Mouse (Mus musculus) gastrocnemius, postnatal 25 days (tissue): ENCODE measurements around the gene Cdkl5. TPM values are rescaled to one million over a fixed set of nuclear protein-coding genes. Genes with fewer than 3 reads are reported as not detected.
"Not testable (repeated sequence)": the region's sequence is repeated elsewhere in the genome, so short reads cannot be mapped to it uniquely, and the experiment has no call there.

Experiments
- DNase-seq: peaks from one replicate; pipeline ENCODE4 v3.0.0; 2022
- total RNA-seq, 2 experiments: library from RNA; stranded (reverse); gene quantifications; 1 replicate in 1 of 2; 2 replicates in 1 of 2; pipeline ENCODE4 v1.2.3; 2021

The Cdkl5 gene
- total RNA-seq, 2 experiments from 2014 or later, result 0.95 to 1.1 TPM

DNA sequence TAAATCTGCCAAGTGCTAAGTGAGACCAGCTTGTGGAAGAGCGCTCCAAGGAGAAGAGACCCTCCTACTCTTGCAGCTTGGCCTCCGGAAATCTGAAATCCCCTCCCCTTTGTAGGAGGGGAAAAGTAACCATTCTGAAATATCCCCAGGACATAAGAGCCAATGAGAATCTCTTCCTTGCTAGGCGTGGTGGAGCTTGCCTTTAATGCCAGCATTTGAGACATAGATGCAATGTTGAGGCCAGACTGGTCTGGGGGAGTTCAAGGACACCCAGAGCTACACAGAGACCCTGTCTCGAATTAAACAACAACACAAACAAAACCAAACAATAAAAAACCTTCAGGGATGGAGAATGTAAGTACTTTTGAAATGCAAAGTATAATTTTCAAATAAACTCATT is 87.6 kb downstream of the Cdkl5 start, which contains the start of gene Gja6:
Gene Gja6 (minus strand): TSS at position 101 of the 400 bp plus-strand sequence.
- no peak for DNase-seq

DNA sequence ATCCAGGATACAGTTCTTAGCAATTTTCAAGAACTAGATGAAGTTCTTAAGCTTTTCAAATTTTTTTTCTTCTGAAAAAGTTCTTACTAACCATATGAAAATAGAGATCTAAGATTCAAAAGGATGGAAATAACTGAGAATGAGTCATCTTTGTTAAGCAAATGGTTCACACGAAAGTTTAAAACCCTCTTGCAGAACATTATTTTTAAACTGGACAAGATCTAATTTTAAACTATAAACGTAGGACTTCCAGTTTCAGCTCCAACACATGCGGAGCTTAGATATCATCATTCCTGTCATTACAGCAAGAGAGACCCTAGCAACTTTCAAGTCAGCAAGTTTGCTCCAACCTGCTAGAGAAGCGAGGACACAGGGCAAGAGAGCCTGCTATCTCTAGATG is 88.0 kb downstream of the Cdkl5 start:
- no peak for DNase-seq

DNA sequence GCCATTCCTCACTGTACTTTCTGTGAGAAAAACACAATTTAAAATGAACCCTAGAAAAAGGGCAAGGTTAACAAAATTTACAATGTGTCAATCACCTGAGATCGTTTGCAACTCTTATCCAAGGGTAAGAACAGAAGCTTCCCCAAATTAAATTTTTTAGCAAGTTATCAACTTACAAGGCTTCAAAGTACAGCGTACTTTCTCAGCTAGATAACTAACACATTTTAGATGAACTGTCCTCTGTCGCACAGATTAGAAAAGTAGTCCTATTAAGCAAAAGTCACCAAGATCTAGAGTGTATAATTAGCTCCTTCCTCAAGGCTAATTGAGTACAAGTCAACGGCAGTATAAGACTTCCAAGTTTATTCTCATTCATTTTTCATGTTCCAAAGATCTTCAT is 88.6 kb downstream of the Cdkl5 start:
- no peak for DNase-seq

DNA sequence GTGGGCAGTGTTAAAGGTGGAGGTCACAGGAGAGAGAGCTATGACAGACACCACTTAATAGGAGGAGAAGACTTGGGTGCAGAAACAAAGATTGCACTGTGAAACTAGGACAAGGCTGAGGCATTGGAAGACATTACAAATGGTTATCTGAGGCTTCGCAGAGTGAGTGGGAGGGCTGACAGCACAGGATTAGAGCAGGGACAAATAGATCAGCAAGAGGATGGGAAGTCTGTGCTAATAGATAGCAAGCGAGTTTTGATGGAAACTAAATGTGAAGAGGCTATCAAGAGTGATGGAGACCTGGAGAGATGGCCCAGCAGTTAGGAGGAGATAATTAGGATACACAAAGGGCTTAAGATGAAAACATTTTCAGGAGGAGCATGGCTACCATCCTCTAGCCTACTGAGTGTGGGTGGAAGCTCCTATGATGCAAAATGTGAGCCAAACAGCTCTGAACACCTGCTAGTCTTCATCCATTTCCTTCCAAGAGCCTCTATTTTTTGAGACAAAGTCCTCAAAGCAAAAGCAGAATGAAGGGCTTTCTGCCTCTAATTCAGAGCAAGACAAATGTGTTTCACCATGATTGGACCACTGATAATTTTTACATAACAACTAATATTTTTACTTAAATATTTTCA is 89.3 kb downstream of the Cdkl5 start:
- DNase-seq, result no peak

DNA sequence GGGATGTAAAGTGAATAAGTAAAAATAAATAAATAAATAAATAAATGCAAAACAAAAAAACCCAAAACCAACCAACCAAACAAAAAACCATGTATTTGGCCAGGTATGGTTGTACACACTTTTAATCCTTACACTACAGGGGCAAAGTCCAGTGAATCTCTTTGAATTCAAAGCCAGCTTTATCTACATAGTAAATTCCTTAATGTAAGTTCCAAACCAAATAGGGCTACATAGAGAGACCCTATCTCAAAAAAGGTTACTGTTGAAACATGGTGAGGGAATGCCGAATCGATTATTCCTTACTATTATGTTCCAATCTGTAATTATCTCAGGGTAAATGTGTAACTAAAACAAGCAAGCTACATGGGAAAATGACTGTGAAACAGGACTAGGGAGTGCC is 93.4 kb downstream of the Cdkl5 start:
- no peak for DNase-seq

DNA sequence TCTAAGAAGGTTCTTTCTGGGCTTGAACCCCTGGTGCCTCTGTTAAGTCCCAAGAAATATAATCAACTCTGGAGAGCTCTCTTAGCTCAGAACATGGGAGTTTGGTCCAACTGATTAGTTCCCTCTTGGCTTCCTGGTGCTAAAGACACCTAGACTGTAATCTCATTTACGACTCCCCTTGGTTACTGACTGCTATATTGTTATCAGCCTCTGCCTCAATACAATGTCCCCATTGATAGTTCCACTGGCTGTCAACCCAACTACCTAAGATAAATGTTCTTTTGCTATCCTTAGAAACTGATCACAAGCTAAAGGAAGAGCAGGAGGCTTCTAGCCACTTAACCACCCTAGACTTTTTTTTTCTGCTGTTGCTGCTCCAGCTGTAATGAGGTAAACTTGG is 102.4 kb downstream of the Cdkl5 start:
- no peak for DNase-seq

DNA sequence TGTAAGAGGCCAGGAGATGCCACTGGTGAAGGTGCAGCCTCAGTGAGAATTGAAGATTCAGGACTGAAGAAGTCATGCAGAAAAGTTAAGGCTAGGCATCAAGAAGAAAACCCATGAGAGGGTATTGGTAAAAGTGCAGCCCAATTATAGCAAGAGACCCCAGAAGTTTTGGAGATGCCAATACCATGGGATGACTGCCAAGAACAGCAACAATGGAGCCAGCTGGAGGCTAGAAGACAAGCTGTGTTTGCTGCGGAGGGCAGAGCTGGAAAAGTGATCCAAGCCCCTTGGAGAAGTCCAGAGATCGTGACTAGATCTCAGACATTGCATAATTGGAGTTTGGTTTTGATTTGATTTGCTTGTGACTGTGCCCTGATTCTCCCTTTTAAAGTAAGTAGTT is 108.2 kb downstream of the Cdkl5 start:
- DNase-seq, result no peak

DNA sequence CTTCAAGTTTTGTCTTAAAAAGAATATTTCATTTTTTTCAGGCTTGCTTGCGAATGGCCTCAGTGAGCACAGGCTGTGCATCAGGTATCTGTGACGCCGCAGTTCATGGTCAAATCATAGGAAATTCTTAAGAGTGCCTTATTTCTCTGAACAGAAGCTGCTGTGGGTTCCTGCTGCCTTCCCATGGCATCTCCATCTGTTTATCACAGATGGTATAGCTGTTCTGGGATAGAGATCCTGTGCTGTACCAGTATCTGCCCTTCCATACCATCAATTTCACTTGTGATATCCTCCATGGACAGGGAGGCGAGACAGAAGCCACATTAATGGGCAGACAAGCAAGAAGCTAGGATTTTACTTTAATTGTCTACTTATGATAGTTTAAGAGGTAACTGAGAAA is 127.9 kb downstream of the Cdkl5 start:
- DNase-seq, result no peak

DNA sequence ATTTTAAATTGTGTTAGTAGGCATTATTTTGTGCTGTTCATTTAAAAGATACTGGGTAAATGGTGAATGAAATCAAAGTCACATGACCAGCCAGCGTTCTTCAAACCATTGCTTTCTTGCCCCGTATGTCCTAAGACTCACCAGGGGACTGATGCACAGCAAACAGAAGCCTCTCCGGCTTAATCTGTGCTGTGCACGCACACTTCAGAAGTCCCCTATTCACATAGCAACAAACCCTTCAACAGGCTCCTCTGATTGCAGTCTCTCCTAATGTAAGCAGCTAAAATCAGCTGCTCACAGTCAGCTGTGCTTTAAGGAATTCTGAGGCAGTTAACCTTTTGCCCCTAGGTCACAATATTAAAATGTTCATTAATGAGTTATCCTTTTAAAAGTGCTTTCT is 129.5 kb downstream of the Cdkl5 start:
- no peak for DNase-seq

DNA sequence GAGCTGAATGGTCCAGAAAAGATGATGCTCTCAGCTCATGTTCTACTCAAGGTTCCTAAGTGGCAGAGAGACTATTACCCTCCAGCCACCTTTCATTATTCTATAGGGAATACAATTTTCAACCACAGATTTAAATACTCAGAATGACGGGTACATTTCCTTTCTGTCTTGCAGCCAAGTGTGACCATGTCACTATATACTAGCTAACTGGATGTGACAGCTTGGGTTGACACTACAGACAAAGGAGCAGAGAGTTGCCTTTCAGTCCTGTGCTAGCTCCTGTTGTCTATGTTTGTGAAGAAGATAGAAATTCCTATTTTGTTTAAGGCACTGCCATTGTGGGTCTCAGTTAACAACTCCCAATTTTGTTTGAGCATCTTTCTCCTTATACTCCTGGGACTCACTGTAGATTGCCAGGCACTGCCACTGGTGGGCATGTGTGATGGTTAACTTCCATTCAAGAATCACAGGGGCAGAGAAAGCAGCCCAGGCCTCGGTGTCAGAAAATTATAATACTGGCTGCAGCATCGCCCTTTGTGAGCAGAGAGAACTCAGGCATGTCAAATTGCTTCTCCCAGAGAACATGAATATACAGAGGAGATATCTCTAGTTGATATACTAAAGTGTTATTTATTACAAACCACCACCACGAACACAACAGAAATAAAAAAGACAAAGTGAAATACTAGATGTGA is 130.7 kb downstream of the Cdkl5 start:
- DNase-seq, result no peak

DNA sequence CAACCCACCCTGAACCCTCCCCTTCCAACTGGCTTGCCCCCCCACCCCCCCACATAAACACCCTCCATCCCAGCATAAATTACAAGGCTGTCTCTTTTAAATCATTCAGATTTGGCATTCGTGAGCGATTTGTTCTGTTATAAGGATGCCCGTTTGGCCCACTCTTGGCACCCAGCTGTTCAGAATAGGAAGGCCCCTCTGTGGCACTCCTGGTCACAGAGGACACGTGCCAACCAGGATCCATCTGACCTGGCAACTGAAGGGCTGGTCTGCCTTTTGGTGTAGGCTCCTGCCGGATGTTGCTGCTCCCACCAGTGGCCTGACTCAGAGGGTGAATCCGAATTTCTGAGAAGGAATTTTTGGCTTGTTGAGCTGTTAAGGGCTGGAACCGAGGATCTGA is 186.3 kb downstream of the Cdkl5 start:
- DNase-seq, result no peak

DNA sequence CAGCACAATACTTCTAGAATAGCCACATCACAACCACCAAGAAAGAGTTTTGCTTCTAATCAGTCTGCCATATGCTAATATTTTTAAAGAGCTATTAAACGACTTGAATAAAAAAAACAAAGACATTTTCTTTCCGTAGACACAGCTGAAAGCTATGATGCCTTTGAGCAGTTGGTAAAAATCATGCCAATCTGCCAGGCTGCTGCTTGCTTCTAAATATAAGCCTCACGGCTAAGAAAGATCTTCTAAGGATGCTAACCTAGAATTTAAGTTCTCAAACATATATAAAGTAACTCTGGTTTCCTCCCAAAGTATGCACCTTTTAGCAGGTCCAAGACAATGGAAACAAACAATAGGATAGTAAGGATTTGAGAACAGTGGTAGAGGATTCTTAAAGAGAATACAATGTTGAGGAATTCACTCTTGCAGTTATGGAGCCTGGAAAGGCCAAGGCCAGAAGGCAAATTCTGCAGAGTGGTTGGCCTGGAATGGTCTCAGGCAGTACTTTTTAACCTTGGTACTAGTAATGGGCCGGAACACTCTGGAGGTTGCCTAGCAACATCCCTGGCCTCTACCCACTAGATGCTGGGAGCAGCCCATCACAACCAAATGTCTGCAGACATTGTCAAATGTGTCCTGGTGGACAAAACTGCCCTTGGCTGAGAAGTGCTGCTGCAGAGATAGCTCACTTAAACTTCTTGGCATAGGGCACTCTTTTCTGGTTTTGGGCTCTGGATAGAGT is 189.9 kb downstream of the Cdkl5 start:
- DNase-seq, result no peak

DNA sequence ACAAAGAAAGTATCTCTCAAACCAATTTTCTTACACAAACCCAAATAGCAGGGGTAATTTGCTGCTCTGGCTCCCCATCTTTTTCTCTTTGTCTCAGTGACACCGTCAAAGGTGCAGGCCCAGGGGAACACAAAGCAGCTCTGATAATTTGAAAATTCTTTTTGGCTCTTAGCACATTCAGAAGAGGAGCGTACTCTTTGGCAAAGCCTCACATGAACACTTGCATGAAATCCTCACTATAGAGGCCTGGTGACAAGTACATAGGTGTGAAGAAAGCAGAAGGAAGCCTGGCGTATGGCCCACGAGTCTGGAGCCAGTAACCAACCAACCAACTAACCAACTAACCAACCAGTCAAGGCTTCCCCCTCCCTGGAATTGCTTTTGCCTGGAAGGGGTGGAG is 199.6 kb downstream of the Cdkl5 start:
- DNase-seq, result no peak

DNA sequence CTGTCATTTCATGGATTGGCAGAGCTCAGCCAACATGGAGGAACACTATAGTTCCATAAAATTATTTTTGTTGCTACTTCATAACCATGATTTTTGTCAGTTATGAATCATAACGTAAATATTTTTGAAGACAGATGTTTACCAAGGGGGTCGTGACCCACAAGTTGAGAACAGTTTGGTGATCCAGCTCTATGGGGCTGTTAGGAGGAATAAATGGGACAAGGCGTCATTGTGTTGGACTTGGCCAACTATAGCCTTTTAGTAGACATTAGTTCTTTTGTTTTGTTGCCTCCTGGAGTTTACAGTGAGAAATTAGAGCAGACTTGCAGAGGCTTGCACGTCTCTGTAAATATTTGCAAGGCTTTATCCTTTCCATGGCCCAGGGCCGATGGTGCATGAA is 212.2 kb downstream of the Cdkl5 start:
- DNase-seq, result no peak

DNA sequence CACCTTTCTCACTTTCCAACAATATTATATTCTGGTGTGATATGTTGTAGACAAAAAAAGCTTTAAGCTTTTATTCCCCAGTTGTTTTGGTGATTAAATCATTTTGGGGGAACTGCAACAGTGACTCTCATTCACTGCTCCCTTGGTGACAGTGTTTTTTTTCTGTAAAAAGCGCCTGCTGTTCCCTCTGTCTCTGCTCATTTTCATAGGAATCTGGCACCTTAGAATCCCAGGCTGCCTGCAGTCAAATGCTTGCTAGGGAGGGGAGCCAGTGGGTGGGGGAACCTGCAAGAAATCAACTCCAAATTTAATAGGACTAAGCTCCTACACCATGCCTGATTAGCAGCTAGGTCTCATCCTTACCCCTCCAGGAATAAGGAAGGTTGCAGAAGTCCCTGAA is 221.5 kb downstream of the Cdkl5 start:
- DNase-seq, result no peak

DNA sequence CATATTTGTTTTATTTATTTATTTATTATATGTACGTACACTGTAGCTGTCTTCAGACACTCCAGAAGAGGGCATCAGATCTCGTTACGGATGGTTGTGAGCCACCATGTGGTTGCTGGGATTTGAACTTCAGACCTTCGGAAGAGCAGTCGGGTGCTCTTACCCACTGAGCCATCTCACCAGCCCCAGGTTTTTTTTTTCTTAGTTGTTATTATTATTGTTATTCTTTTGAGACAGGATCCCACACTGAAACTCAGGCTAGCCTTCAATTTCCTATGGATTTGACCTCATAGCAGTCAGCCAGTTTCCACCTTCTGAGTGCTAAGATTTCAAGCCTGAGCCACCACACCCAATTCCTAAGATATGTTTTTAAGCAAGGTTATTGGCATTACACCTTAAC is 224.9 kb downstream of the Cdkl5 start:
- DNase-seq, result not testable (repeated sequence)

DNA sequence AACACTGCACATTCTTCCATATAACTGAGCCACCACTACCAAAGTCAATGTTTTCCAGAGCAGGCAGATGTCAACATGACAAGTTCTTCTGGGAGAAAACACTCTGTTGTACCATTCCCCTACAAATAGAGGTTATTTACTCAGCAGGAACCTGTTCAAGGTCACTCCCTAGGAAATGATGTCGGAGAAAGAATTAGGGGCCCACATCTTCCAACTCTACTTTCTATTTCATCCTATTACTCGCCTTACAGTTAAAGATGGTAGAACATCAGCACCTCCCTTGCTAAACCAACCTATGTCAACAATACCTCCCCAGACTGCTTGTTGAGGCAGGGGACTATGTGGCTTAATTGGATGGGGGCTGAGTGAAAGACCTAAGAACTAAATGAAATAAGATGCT is 226.8 kb downstream of the Cdkl5 start, which contains the start of gene Rs1:
Gene Rs1 (plus strand): TSS at position 301 of the 400 bp plus-strand sequence.
- no peak for DNase-seq

DNA sequence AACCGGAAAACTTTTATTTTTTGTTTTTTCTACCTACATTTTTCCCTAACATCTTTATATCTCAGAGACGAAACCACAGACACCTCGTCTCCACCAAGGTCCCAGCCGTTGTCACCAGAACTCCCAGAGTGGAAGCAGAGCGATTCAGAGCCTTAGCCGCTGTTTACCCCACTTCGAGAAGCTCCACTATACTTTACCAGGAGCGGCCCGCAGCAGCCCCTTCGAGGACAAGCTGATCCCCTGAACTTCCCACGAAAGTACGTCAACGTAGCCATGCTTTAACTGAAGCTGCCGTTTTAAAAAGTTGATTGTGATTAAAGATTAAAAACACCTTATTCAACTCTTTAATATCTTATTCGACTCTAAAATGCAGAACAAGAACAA is 228.3 kb downstream of the Cdkl5 start:
- no peak for DNase-seq

DNA sequence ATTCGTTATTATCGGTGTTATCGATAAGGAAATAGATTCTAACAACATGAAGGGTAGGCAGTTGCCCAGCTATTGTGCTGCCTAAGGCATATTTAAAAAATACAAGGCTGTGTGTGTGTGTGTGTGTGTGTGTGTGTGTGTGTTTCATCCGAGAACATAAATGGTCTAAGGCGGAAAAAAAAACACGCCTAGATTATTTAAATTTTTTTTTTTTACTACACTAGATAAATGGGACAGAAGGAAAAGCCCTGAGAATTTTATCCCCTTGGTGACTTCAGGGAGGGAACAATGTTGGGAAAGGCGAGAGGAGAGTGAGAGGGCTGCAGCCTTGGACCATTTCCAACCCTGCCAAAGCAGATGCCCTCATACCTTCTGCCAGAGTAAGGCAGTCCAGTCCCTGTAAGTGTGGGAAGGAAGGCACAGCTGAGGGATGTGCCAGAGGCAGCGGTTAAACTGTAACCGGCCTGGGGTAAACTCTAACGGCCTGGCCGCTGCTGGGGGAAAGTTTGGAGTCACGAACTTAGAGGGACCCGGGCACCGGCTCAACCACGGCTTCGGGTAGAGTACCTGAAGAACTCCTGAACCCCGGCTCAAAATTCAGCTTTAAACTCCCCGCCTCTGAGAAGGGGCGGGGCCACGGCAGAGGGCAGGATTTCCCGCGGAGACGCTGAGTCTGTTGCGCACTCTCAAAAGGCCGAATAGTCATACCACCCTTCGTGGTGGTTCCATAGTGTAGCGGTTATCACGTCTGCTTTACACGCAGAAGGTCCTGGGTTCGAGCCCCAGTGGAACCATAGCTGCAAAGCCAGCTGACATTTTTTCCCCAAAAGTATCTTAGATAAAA is 228.9 kb downstream of the Cdkl5 start:
- peak; percentile 75 for DNase-seq

DNA sequence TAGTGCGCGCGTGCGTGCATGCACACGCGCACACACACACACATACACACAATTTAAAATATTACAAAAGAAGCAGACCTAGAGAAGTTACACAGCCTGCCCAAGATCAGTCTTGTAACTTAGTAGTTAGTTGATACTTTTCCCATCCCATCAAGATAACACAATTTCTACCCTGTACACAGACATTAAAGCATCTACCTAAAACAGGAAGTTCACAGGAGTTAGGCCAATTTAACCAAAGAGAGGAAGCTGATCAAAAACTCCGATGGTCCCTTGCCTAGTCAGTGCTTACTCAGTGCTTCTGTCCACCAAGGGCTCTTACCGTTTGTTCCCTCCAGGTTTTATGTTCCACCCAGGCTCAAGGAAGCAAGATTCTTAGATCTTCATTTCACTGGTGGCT is 243.7 kb downstream of the Cdkl5 start:
- DNase-seq, result no peak

DNA sequence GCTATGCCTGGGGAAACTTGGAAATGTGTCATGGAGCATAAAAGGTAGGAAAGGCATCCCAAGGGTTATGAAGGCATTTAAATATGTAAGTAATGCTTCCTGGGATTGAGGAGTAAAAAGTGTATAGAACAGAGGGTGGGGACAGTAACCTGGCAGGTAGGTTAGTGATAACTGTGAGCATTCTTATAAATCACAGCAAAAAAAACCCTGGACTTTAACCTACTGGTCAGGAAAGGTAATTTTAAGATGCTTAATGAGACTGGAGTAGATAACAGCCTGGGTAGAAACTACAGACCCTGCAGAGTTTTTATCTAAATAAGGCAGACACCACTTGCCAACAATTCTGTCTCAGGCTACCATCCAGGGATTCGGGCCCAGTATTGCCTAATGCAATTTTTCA is 245.9 kb downstream of the Cdkl5 start:
- DNase-seq, result no peak

DNA sequence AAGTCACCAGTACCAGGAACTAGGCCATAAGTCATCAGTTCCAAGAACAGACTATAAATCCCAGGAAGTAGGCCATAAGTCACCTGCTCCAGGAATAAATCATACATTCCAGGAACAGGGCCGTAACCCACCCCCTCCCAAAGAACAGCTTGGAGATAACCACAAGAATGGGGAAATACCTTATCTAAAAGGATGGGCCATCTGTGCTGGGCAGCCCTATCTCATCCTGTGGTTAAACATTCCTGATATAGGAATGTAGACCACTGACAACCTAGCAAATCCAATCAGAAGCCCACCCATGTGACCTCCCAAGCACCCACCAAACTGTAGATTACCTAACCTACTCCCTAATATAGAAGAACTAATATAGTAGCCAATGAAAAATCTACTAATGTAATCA is 249.1 kb downstream of the Cdkl5 start:
- DNase-seq, result no peak

DNA sequence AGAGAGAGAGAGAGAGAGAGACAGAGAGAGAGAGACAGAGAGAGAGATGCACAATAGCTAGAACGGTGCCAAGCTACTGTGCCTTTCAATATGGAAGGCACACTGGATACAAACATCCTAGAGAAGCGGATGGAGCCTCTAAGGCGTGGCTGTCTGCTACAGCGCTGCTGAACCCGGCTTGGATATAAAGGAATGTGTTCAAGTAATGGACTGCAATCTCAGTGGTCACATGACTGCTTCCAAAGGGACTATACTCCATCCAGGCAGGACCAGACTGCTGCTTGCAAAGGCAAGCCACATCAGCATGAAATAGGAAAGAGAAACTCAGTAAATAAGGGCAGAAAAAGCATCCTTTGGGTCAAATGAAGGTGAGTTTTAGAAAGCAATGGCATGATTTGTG is 258.9 kb downstream of the Cdkl5 start, which contains the start of gene Ppef1:
Gene Ppef1 (minus strand): TSS at position 116 of the 400 bp plus-strand sequence.
- DNase-seq, result no peak
